Mouse (Mus musculus) midbrain, postnatal 0 days (tissue): ENCODE results near the gene Card19. TPM values are rescaled to one million over a fixed set of nuclear protein-coding genes. Genes with fewer than 3 reads are reported as not detected.
A peak's percentile ranks its signal among the peaks of the same experiment; 100 is the strongest.

Source experiments
- ATAC-seq: fragments of 200-750 bp; cut with Nextera tagmentation; 2 replicates; pipeline ENCODE4 v1.8.0; 2017; ENCODE audit warnings: moderate number of reproducible peaks, mild to moderate bottlenecking, moderate TSS enrichment, moderate library complexity; ENCODE audit not compliant: low FRiP score
- DNase-seq: peaks from one replicate; pipeline ENCODE4 v3.0.0-alpha.2; 2015; ENCODE audit warnings: low spot score
- H3K27ac ChIP-seq: fragments of 300-500 bp; sonication (generic); 2 replicates; pipeline ENCODE4 v1.5.1; 2014; ENCODE audit warnings: low read depth, mild to moderate bottlenecking, low read length, mixed read lengths
- H3K27me3 ChIP-seq: fragments of 300-500 bp; sonication (generic); 2 replicates; pipeline ENCODE4 v1.6.1; 2014; ENCODE audit warnings: low read length, control low read depth, mixed read lengths; ENCODE audit not compliant: insufficient read depth
- H3K36me3 ChIP-seq: fragments of 300-500 bp; sonication (generic); 2 replicates; pipeline ENCODE4 v1.6.1; 2014; ENCODE audit warnings: low read length, control low read depth, mixed read lengths; ENCODE audit not compliant: insufficient read depth
- H3K4me1 ChIP-seq: fragments of 300-500 bp; sonication (generic); 2 replicates; pipeline ENCODE4 v1.6.1; 2014; ENCODE audit warnings: mild to moderate bottlenecking, control low read depth, antibody characterized with exemption, low read length, mixed read lengths; ENCODE audit not compliant: insufficient read depth
- H3K4me2 ChIP-seq: fragments of 300-500 bp; sonication (generic); 2 replicates; pipeline ENCODE4 v1.6.1; 2014; ENCODE audit warnings: low read depth, mild to moderate bottlenecking, low read length, mixed read lengths; ENCODE audit not compliant: poor library complexity, severe bottlenecking
- H3K4me3 ChIP-seq: fragments of 300-500 bp; sonication (generic); 2 replicates; pipeline ENCODE4 v1.5.1; 2014; ENCODE audit warnings: low read depth, mild to moderate bottlenecking, low read length, moderate library complexity
- H3K9ac ChIP-seq: fragments of 300-500 bp; sonication (generic); replicated peaks from 2 replicates; pipeline ENCODE4 v1.6.1; 2014; ENCODE audit warnings: mild to moderate bottlenecking, low read length, moderate library complexity, mixed read lengths; ENCODE audit not compliant: poor library complexity, severe bottlenecking
- H3K9me3 ChIP-seq: fragments of 300-500 bp; sonication (generic); 2 replicates; pipeline ENCODE4 v1.6.1; 2016; ENCODE audit warnings: low read length, control low read depth
- CTCF ChIP-seq: IDR thresholded peaks from 2 replicates; pipeline ENCODE4 v1.5.1; 2016; ENCODE audit warnings: antibody characterized with exemption, mild to moderate bottlenecking
- WGBS: fragments of 180-500 bp; shearing (Covaris S2); extraction: QIAGEN DNeasy Blood & Tissue Kit; methylation state at CpG from one replicate; pipeline ENCODE4 v1.1.7; 2014; 5-methylcytosine and 5-hydroxymethylcytosine counted together
- polyA plus RNA-seq: library from polyadenylated mRNA; unstranded; fragments of >200 nt; fragmentation: Nextera tagmentation; extraction: Ambion mirVana; gene quantifications from 2 replicates; pipeline ENCODE4 v1.2.1, GENCODE M21; 2015
- total RNA-seq: library from RNA; depleted of rRNA; stranded (reverse); fragments of >200 nt; gene quantifications from 2 replicates; pipeline ENCODE4 v1.2.3, GENCODE M21; 2014

Card19 gene
- total and polyA plus RNA-seq, 2 experiments from 2014 or later, result 32.7 to 44.5 TPM

DNA sequence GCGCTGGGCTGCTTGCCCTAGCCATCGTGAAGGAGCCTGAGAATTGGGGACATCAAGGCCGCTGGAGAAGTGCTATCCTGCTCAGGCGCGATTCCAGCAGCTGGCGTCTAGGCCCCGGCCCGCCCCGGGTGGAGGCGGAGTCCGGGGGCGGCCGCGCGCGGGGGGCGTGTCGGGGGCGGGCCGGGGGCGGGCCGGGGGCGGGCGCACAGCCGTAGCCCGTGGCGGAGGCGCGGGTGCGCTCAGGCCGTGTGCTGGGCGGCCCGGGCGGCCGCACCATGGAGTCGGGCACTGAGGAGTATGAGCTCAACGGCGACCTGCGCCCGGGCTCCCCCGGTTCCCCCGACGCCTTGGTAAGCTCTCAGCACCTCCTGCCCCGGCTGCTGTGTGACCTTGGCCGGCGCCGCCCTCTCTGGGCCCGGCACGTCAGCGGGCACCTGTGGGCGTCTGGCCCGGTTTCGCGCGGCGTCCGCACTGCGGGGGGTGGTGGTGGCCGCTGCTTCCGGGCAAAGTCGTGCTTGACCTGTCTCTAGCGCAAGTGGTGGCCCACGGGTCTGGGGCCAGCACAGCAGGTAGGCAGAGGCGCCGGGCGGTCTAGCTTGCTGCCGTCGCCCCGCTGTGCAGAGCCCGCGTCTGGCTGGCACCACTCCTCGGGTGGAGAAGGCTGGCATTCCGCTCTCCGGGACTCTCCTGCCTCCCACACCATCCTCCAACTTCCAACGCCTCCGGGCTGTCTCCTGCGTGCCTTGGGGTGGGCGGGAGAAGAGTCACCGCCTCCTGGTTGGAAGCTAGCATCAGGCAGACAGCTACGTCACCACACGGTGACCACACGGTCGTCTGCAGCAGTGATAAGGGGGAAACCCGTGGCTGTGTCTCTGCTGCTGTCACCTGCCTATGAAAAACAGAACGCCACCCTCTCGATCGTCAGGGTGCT lies 28.3 kb downstream of the Card19 start, which contains the start of gene Ninj1:
Gene Ninj1, plus strand, starts transcription at position 198 of the 931 bp plus-strand sequence.
- Histone ChIP-seq H3K27ac (no peak within 1 kb of the TSS; the same call in 1 of the 2 replicates), H3K9me3 (no peaks in the 10 kb centered on the region), H3K4me1 (no peaks in the 10 kb centered on the region), H3K4me2 (peak within 1 kb of the TSS; percentile 98), H3K36me3 (no peaks in the 10 kb centered on the region), H3K27me3 (no peaks in the 10 kb centered on the region), H3K9ac (peak within 1 kb of the TSS; percentile 70), H3K4me3 (peak within 1 kb of the TSS; percentile 77)
- no peak for TF ChIP-seq CTCF
- under 1% methylated on average over 73 of the region's 87 CpGs for WGBS
- peak; percentile 89 for ATAC-seq
- DNase-seq, result peak; percentile 80

- no peak for ATAC-seq
- H3K9me3 ChIP-seq, result no peaks in the 10 kb centered on the region
- H3K9ac ChIP-seq, result peak overlapping the region; percentile 70
- no peak for TF ChIP-seq CTCF
- DNase-seq, result no peak
- H3K4me1 ChIP-seq, result no peaks in the 10 kb centered on the region
- WGBS, result 15% methylated on average over 11 of the region's 11 CpGs
- H3K4me3 ChIP-seq, result peak overlapping the region; percentile 77
- peak overlapping the region; percentile 98 for H3K4me2 ChIP-seq
- H3K27ac ChIP-seq, result no peak overlapping the region; the same call in 1 of the 2 replicates
- H3K36me3 ChIP-seq, result no peaks in the 10 kb centered on the region
- no peaks in the 10 kb centered on the region for H3K27me3 ChIP-seq
Observed at GRCm38 (mm10) chr13:49186798-49187287, 29.0 kb downstream of the Card19 start.

GRCm38 (mm10) chr13:49183646-49184045 lies 32.2 kb downstream of the Card19 start:
- Histone ChIP-seq H3K36me3 (no peaks in the 10 kb centered on the region), H3K4me3 (no peak overlapping the region), H3K9me3 (no peaks in the 10 kb centered on the region), H3K4me2 (no peak overlapping the region), H3K27me3 (no peaks in the 10 kb centered on the region), H3K4me1 (no peaks in the 10 kb centered on the region), H3K27ac (no peak overlapping the region), H3K9ac (no peak overlapping the region)
- TF ChIP-seq CTCF, result no peak
- no peak for DNase-seq
- ATAC-seq, result no peak
- 61% methylated on average over 5 of the region's 5 CpGs for WGBS

- no peak overlapping the region for H3K27ac ChIP-seq
- H3K4me2 ChIP-seq, result no peak overlapping the region
- H3K4me1 ChIP-seq, result no peaks in the 10 kb centered on the region
- no peak for DNase-seq
- H3K4me3 ChIP-seq, result no peak overlapping the region
- no peak overlapping the region for H3K9ac ChIP-seq
- no peak for ATAC-seq
- H3K27me3 ChIP-seq, result no peaks in the 10 kb centered on the region
- no peaks in the 10 kb centered on the region for H3K9me3 ChIP-seq
- no peak for TF ChIP-seq CTCF
- 51% methylated on average over 5 of the region's 5 CpGs for WGBS
- H3K36me3 ChIP-seq, result no peaks in the 10 kb centered on the region
Observed at GRCm38 (mm10) chr13:49183161-49183560, 32.7 kb downstream of the Card19 start.

GRCm38 (mm10) chr13:49181411-49181984 lies 34.3 kb downstream of the Card19 start:
- Histone ChIP-seq H3K27ac (no peak overlapping the region), H3K9me3 (no peaks in the 10 kb centered on the region), H3K4me3 (no peak overlapping the region), H3K27me3 (no peaks in the 10 kb centered on the region), H3K4me1 (no peaks in the 10 kb centered on the region), H3K4me2 (no peak overlapping the region), H3K9ac (no peak overlapping the region), H3K36me3 (no peaks in the 10 kb centered on the region)
- no peak for ATAC-seq
- peak; percentile 21 for DNase-seq
- WGBS, result 93% methylated on average over 3 of the region's 3 CpGs
- TF ChIP-seq CTCF, result no peak

GRCm38 (mm10) chr13:49180691-49181090 lies 35.1 kb downstream of the Card19 start:
- WGBS, result 64% methylated on average over 1 of the region's 1 CpGs
- no peak overlapping the region for H3K4me3 ChIP-seq
- DNase-seq, result no peak

More at GRCm38 (mm10) chr13:49180691-49181090, 35.1 kb downstream of the Card19 start:
- no peak overlapping the region for H3K9ac ChIP-seq
- no peaks in the 10 kb centered on the region for H3K9me3 ChIP-seq
- H3K4me1 ChIP-seq, result no peaks in the 10 kb centered on the region
- no peak overlapping the region for H3K4me2 ChIP-seq
- H3K36me3 ChIP-seq, result no peaks in the 10 kb centered on the region
- H3K27me3 ChIP-seq, result no peaks in the 10 kb centered on the region
- H3K27ac ChIP-seq, result no peak overlapping the region
- no peak for ATAC-seq
- TF ChIP-seq CTCF, result no peak
